Mouse (Mus musculus) R1 (cell line): ENCODE measurements around the gene Syngap1.
A peak's percentile ranks its signal among the peaks of the same experiment; 100 is the strongest.

Experiments used
- DNase-seq: peaks from one replicate; pipeline ENCODE4 v3.0.0-alpha.2; 2018; ENCODE audit warnings: low read depth, low spot score

Syngap1 gene

GRCm38 (mm10) chr17:26990521-26990920 lies 49.5 kb downstream of the Syngap1 start:
- DNase-seq: no peak

DNA sequence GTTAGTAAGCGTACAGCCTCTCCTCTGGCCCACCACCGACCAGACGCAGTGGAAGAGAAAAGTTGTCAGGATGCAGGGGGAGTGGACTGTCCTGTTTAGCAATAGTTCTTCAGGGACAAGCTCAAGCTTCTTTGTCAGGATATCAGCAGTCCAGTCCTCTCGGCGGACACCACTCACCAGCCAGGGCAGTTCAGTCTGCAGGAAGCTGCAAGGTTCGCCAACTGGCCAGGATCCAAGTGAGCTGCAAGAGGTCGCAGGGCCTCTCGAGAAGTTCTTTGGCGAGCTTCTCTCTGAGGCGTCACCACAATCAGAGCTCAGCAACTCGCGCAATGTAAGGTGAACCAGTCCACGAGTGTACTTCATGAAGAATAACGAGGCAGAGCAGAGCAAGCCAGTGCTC lies 53.4 kb downstream of the Syngap1 start:
- DNase-seq: no peak

- peak; percentile 60 for DNase-seq
These were observed 54.0 kb downstream of the Syngap1 start for GRCm38 (mm10) chr17:26995006-26995405.

DNA sequence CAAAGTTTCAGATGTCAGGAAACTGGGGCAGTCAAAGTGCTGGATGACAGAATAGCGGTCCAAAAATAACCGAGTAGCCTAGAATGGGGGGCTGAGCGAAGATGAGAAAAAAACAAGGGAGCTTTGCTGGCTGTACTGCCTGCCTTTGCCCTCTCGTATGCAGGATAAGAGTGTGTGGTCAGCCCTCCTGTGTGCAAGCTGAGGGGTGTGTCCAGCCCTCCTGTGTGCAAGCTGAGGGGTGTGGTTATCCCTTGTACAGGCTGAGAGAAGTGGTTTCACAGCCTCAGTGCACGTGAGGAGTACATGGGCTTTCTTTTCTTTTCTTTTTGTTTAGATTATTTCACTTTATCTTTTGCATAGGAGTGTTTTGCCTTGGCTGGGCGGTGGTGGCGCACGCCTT lies 54.5 kb downstream of the Syngap1 start:
- DNase-seq: peak; percentile 67

GRCm38 (mm10) chr17:26997661-26998060 lies 56.6 kb downstream of the Syngap1 start:
- peak; percentile 95 for DNase-seq

GRCm38 (mm10) chr17:26998283-26998682 lies 57.2 kb downstream of the Syngap1 start:
- DNase-seq: no peak

DNA sequence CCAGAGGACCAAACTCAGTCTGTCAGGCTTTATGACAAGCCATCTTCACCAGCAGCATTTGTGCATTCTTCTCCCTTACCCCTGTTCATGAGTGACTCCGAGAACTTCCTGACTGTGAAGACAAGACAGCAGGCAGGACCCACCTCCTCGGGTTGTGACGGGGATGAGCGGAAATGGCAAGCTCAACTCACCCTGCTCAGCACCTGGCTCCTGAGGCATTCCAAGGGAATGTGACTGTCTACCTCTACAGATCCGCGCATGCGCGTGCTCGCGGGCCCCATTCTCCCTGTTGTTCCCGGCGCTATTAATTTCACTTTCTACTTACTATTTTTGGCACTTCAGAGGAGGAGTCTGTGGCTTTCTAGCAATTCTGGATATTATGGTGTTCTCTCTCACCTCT lies 58.9 kb downstream of the Syngap1 start:
- DNase-seq: peak; percentile 71

GRCm38 (mm10) chr17:27001151-27001550 lies 60.1 kb downstream of the Syngap1 start:
- DNase-seq: peak; percentile 92

DNA sequence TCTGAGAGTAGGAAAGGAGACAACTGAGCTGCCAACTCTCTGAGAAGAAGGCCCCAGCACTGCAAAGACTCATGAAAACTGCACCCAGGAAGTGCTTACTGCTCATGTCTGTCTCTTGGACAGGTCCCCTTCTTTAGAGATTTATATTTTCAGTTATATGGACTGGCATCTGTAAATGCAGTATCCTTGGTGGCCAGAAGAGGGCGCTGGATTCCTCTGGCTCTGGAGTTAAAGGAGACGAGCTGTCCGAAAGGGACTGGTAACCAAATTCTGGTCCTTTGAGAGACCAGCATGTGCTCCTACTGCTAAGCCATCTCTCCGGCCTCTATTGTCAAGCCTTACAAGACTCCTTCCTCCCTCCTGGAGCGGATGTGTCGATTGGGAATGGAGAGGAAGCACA lies 60.8 kb downstream of the Syngap1 start:
- DNase-seq: peak; percentile 79

- peak; percentile 88 for DNase-seq
These were observed 63.4 kb downstream of the Syngap1 start for GRCm38 (mm10) chr17:27004431-27004830.

DNA sequence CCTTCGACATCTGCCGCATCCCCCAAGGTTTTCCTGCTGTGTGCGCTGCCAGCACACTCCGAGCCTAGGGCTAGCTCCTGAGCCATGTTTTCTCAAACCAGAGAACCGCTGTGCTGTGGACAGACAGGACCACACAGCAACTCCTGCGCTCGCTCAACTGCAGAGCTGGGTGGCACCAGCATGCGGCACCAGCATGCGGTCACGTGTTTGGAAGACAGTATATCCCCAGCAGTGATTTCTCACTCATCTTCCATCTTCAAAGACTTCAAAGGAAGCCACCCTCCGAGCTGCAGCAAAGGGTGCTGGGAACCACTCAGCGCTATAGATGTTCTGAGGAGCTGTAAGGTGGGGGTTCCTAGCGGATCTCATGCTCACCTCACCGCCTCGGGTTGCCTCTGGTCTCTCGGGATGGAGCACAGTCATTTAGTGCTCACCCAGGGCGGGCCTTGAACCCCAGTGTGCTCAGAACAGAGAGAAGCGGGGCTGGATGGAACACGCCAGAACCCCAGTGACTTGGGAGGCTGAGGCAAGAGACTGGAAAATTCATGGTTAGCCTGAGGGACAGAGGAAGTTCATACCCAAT lies 63.9 kb downstream of the Syngap1 start:
- DNase-seq: peak; percentile 39

DNA sequence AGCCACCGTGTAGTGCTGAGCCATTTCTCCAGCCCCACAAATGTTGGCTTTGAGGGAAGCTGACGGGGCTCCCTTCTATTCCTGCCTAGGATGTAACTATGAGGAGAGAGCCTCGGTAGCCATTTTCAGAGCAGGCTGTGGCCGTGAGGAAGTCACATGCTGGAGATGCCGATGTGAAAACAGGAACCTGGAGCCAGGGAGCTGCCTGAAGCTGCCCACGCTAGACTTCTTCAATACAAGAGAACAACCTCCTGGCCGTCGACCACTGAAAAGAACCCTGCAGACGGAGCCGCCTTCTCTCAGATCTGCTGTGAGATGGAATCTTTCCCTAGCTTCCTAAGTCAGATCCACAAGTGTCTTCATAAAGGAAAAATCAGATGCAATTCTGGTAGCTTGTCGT lies 64.6 kb downstream of the Syngap1 start:
- no peak for DNase-seq

- DNase-seq: no peak
These were observed 67.2 kb downstream of the Syngap1 start for GRCm38 (mm10) chr17:27008277-27008676.

GRCm38 (mm10) chr17:27011167-27011566 lies 70.1 kb downstream of the Syngap1 start:
- no peak for DNase-seq

GRCm38 (mm10) chr17:27011998-27012672 lies 71.1 kb downstream of the Syngap1 start:
- DNase-seq: peak; percentile 88

DNA sequence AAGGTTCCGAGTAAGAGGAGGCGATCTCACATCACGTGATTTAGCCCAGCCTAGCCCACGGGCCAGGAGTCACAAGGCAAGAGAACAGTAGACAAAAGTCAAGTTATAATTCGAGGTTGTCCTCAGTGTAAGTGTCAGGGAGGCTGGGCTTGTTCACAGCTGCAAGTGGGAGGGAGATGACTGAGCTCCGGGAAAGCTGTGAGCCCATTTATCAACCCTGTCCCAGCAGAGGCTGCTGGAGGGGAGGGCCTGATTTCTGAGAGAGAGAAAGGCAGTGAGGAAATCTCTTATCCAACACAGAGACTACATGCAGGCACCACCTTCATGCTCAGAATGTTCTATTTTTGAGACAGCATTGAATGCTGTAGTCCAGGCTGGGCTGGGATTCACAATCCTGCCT lies 71.9 kb downstream of the Syngap1 start:
- DNase-seq: no peak

DNA sequence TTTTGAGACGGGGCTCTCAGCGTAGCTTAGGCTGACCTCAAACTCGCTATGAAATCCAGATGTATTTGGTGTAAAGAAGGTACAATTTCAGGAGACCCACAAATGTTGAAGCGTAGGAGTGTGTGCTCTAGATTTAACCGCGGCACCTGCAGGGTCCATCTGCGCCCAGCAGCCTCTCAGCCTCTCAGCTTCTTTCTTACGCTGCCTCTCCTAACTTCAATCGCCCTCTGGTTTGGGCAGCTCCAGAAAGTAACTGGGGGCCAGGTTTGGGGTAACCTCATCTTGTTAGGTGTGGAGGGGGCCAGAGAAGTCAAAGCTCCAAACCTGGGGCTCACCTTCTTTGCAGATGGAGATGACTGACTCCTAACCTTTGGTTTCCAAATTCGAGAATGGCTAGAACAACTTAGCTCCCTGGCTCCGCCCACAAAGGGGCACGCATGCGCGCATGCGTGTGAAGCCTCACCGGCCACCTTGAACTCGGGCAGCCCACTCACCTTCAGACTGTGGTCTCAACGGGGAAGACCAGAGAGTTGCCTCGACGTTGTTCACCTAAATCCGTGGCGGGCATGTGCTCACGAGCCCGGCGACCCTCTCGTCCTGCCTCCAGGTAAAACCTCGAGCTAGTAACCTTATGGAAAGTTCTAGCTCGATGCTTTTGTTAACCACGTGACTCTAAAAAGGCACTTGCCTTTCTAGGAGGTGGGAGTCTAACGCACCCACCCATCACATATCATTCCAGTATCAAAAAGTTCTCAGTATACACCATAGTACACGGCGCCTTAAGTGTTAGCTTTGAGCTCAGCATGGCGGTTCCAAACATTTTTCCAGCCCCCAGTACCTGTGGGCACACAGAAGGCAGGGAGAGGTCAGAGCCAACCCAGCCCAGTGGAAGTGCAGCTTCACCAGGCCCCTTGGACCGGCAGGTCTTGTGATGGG lies 76.8 kb downstream of the Syngap1 start:
- peak; percentile 94 for DNase-seq

- no peak for DNase-seq
These were observed 77.6 kb downstream of the Syngap1 start for GRCm38 (mm10) chr17:27018555-27019196.

DNA sequence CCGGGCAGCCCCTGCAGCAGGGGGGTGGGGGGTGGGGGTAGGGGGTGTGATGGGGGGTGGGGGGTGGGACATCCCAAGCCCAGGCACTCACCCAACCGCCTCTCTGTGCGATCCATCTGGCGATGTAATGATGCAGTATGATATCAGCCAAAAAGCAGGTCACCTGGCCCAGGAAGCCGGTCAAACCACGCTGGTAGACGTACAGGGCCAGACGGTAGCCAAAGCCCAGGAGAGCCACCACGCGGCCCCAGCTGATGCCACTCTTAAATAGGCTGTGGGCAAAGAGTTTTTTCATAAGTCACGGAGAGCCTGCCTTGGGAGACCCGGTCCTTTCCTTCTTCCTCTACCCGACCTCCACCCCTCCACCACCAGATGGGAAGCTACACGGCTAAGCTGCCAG lies 80.0 kb downstream of the Syngap1 start:
- no peak for DNase-seq

GRCm38 (mm10) chr17:27021736-27022135 lies 80.7 kb downstream of the Syngap1 start:
- DNase-seq: no peak
